Mouse (Mus musculus): ENCODE results near the gene Pigf. TPM values are rescaled to one million over a fixed set of nuclear protein-coding genes. Genes with fewer than 3 reads are reported as not detected.

The Pigf gene
- polyA plus RNA-seq, 1 experiment = 14.8 TPM

- Histone ChIP-seq H3K4me2 (ENCODE audit: low read depth) (no peak overlapping the region), H3K79me2 (ENCODE audit: control insufficient read depth, insufficient read depth) (no peaks in the 10 kb centered on the region), H3K27me3 (ENCODE audit: control insufficient read depth, insufficient read depth, insufficient read length) (no peaks in the 10 kb centered on the region), H3ac (ENCODE audit: control insufficient read depth, insufficient read length) (no peak overlapping the region), H3K4me3 (no peak overlapping the region), H3K36me3 (ENCODE audit: control insufficient read depth, insufficient read depth) (no peaks in the 10 kb centered on the region)
- no peak for TF ChIP-seq MYOG (IDR thresholded peaks at IDR 0.05; ENCODE audit: control insufficient read depth in 1 of 3, insufficient read depth in 1 of 3, insufficient read length in 2 of 3, low read depth in 2 of 3)
- peak in 1 of 3 experiments; percentile 39 for TF ChIP-seq MYOD1 (IDR thresholded peaks at IDR 0.05; ENCODE audit: control insufficient read depth in 1 of 3, insufficient read length in 2 of 3, low read depth in 2 of 3)
These were observed 38.8 kb upstream of the Pigf start for GRCm38 (mm10) chr17:87063969-87064368.

- Histone ChIP-seq H3K36me3 (ENCODE audit: control insufficient read depth, insufficient read depth) (no peaks in the 10 kb centered on the region), H3K79me2 (ENCODE audit: control insufficient read depth, insufficient read depth) (no peaks in the 10 kb centered on the region), H3K4me2 (ENCODE audit: low read depth) (peak overlapping the region; percentile 21), H3K27me3 (ENCODE audit: control insufficient read depth, insufficient read depth, insufficient read length) (no peaks in the 10 kb centered on the region), H3ac (ENCODE audit: control insufficient read depth, insufficient read length) (no peak overlapping the region), H3K4me3 (no peak overlapping the region)
- TF ChIP-seq POLR2AphosphoS2 (IDR thresholded peaks at IDR 0.05; ENCODE audit: insufficient read length, low read depth) (no peak), E2F4 (IDR thresholded peaks at IDR 0.05; ENCODE audit: insufficient read depth) (no peak), MAX (IDR thresholded peaks at IDR 0.05; ENCODE audit: low read depth) (no peak), MYOG (IDR thresholded peaks at IDR 0.05; ENCODE audit: control insufficient read depth in 1 of 3, insufficient read depth in 1 of 3, insufficient read length in 2 of 3, low read depth in 2 of 3) (peak in 1 of 3 experiments; percentile 10), SRF (IDR thresholded peaks at IDR 0.05; ENCODE audit: control insufficient read depth, insufficient read length, low read depth) (no peak), MYOD1 (IDR thresholded peaks at IDR 0.05; ENCODE audit: control insufficient read depth in 1 of 3, insufficient read length in 2 of 3, low read depth in 2 of 3) (peak in 1 of 3 experiments; percentile 52), TCF3 (IDR thresholded peaks at IDR 0.05; ENCODE audit: insufficient read length, low read depth) (no peak)
These were observed 38.3 kb upstream of the Pigf start for GRCm38 (mm10) chr17:87063461-87063860.

DNA sequence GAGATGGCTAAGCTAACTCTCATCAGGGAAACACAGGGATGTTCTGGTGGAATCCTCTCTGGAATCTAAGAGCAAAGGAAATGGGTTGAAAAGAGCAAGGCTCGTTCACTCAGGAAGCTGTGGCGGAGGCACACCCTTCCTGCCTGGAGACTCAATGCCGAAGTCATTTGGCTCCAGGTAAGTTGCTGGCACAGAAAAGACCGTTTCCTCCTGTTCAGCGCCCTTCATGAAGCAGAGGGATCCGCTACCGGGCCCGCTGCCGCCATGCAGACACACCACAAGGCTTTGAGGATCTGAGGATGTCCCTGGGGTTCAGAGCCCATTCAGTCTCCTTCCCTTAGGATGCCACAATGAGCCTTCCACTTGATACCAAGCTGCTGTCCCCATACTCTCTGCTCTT is 37.4 kb upstream of the Pigf start:
- TF ChIP-seq POLR2A (IDR thresholded peaks at IDR 0.05; ENCODE audit: insufficient read length, low read depth) (no peak), MYOG (IDR thresholded peaks at IDR 0.05; ENCODE audit: control insufficient read depth in 1 of 3, insufficient read depth in 1 of 3, insufficient read length in 2 of 3, low read depth in 2 of 3) (no peak), TCF12 (IDR thresholded peaks at IDR 0.05; ENCODE audit: insufficient read depth, poor library complexity, severe bottlenecking) (no peak), USF1 (IDR thresholded peaks at IDR 0.05; ENCODE audit: low read depth) (no peak), SRF (IDR thresholded peaks at IDR 0.05; ENCODE audit: control insufficient read depth, insufficient read length, low read depth) (no peak), MAX (IDR thresholded peaks at IDR 0.05; ENCODE audit: low read depth) (no peak), CEBPB (IDR thresholded peaks at IDR 0.05; ENCODE audit: insufficient read depth, poor library complexity, severe bottlenecking) (no peak), POLR2AphosphoS2 (IDR thresholded peaks at IDR 0.05; ENCODE audit: insufficient read length, low read depth) (no peak), TCF3 (IDR thresholded peaks at IDR 0.05; ENCODE audit: insufficient read length, low read depth) (no peak), REST (IDR thresholded peaks at IDR 0.05; ENCODE audit: insufficient read depth, insufficient read length) (no peak), MYOD1 (IDR thresholded peaks at IDR 0.05; ENCODE audit: control insufficient read depth in 1 of 3, insufficient read length in 2 of 3, low read depth in 2 of 3) (no peak), E2F4 (IDR thresholded peaks at IDR 0.05; ENCODE audit: insufficient read depth) (no peak)
- Histone ChIP-seq H3K27me3 (ENCODE audit: control insufficient read depth, insufficient read depth, insufficient read length) (no peaks in the 10 kb centered on the region), H3K36me3 (ENCODE audit: control insufficient read depth, insufficient read depth) (no peaks in the 10 kb centered on the region)

GRCm38 (mm10) chr17:87057486-87058266 is 32.5 kb upstream of the Pigf start:
- TF ChIP-seq SRF (IDR thresholded peaks at IDR 0.05; ENCODE audit: control insufficient read depth, insufficient read length, low read depth) (no peak), CEBPB (IDR thresholded peaks at IDR 0.05; ENCODE audit: insufficient read depth, poor library complexity, severe bottlenecking) (no peak), MYOD1 (IDR thresholded peaks at IDR 0.05; ENCODE audit: control insufficient read depth in 1 of 3, insufficient read length in 2 of 3, low read depth in 2 of 3) (no peak), TCF12 (IDR thresholded peaks at IDR 0.05; ENCODE audit: insufficient read depth, poor library complexity, severe bottlenecking) (no peak), POLR2A (IDR thresholded peaks at IDR 0.05; ENCODE audit: insufficient read length, low read depth) (no peak), TCF3 (IDR thresholded peaks at IDR 0.05; ENCODE audit: insufficient read length, low read depth) (no peak), REST (IDR thresholded peaks at IDR 0.05; ENCODE audit: insufficient read depth, insufficient read length) (no peak), MAX (IDR thresholded peaks at IDR 0.05; ENCODE audit: low read depth) (no peak), E2F4 (IDR thresholded peaks at IDR 0.05; ENCODE audit: insufficient read depth) (no peak), USF1 (IDR thresholded peaks at IDR 0.05; ENCODE audit: low read depth) (no peak)
- Histone ChIP-seq H3K4me3 (no peak overlapping the region), H3ac (ENCODE audit: control insufficient read depth, insufficient read length) (no peak overlapping the region), H3K79me2 (ENCODE audit: control insufficient read depth, insufficient read depth) (no peaks in the 10 kb centered on the region), H3K36me3 (ENCODE audit: control insufficient read depth, insufficient read depth) (no peaks in the 10 kb centered on the region), H3K4me2 (ENCODE audit: low read depth) (no peak overlapping the region), H3K27me3 (ENCODE audit: control insufficient read depth, insufficient read depth, insufficient read length) (no peaks in the 10 kb centered on the region)

More for the DNA sequence above, 37.4 kb upstream of the Pigf start:
- no peak overlapping the region for H3ac ChIP-seq (ENCODE audit: control insufficient read depth, insufficient read length)
- peak overlapping the region; percentile 21 for H3K4me2 ChIP-seq (ENCODE audit: low read depth)
- no peaks in the 10 kb centered on the region for H3K79me2 ChIP-seq (ENCODE audit: control insufficient read depth, insufficient read depth)
- no peak overlapping the region for H3K4me3 ChIP-seq

DNA sequence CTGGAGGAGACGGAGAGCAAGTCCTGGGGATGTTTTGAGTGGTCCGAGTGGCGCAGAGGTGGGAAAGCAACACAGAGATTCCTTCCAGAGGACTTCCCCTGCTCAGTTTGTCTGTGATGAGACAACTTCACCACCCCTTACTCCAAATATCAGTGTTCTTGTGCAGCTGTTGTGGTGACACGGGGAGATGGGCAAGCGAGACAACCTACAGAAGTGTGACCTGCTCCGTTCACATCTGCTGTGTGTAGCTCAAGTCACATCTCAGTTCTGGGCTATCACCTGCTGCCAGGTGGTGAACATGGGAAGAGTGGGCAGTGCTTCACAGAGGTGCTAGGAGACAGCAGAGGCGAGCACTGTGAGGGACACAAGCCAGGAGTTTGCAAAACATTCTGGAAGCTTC is 31.6 kb upstream of the Pigf start:
- H3K27me3 ChIP-seq (ENCODE audit: control insufficient read depth, insufficient read depth, insufficient read length) = no peaks in the 10 kb centered on the region
- no peak for TF ChIP-seq MYOD1 (IDR thresholded peaks at IDR 0.05; ENCODE audit: control insufficient read depth in 1 of 3, insufficient read length in 2 of 3, low read depth in 2 of 3)
- TF ChIP-seq POLR2AphosphoS2 (IDR thresholded peaks at IDR 0.05; ENCODE audit: insufficient read length, low read depth) = no peak
- TF ChIP-seq REST (IDR thresholded peaks at IDR 0.05; ENCODE audit: insufficient read depth, insufficient read length) = no peak
- H3ac ChIP-seq (ENCODE audit: control insufficient read depth, insufficient read length) = no peak overlapping the region
- no peak overlapping the region for H3K4me2 ChIP-seq (ENCODE audit: low read depth)
- H3K79me2 ChIP-seq (ENCODE audit: control insufficient read depth, insufficient read depth) = no peaks in the 10 kb centered on the region
- H3K4me3 ChIP-seq = no peak overlapping the region
- H3K36me3 ChIP-seq (ENCODE audit: control insufficient read depth, insufficient read depth) = no peaks in the 10 kb centered on the region

Data from myocyte (in vitro differentiated cells).